Mouse (Mus musculus) MEL (cell line): ENCODE measurements around the gene Themis2.

ENCODE experiments used
- EP300 ChIP-seq, 2 experiments: IDR thresholded peaks; 2 replicates each; pipeline ENCODE4 v1.6.1; 2011; ENCODE audit warnings: improper control_type of control experiment in 2 of 2, low read length in 2 of 2, low read depth in 1 of 2, mild to moderate bottlenecking in 1 of 2
- KAT2A ChIP-seq: conservative IDR thresholded peaks from 2 replicates; pipeline ENCODE4 v1.6.1; 2012; ENCODE audit warnings: low read depth, low read length, improper control_type of control experiment, inconsistent platforms

DNA sequence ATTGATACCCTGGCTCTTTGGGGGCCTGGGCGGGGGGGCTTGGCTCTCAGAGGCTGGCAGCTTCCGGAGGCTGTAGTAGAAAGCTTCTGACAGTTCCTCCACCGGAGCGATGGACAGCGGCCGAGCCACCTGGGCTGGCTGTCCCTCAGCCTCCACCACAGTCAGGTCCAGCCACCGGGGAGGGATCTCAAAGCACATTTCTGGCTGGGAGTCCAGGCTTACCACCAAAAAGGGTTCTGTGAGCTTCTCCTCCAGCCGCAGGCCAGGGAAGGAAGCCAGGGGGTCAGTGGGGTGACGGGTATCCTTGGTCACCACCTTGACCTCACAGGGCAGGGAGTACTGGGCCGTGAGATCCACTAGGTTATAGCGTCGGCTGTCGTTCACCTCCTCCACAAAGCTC, 11.0 kb downstream of the Themis2 start:
- TF ChIP-seq KAT2A = no peak
- TF ChIP-seq EP300 (IDR thresholded peaks at IDR 0.05; ENCODE audit: low read depth in 1 of 2, low read length in 2 of 2) = no peak
